Mouse (Mus musculus) bone marrow, adult 2 months (tissue): ENCODE measurements at regions not wholly inside any gene's neighbourhood (a gene's known extent, or its start where the extent isn't known, plus 50 kb on each side); places are given as distances from the start of the nearest gene placed in this dataset.

Source experiments
- CTCF ChIP-seq: fragments of 200-500 bp; IDR thresholded peaks from 2 replicates; pipeline ENCODE4 v1.5.1; 2011; ENCODE audit warnings: low read length, control low read depth; ENCODE audit not compliant: control insufficient read depth, insufficient read depth
- POLR2A ChIP-seq: fragments of 200-500 bp; IDR thresholded peaks from 2 replicates; pipeline ENCODE4 v1.6.1; 2011; ENCODE audit warnings: low read depth, mild to moderate bottlenecking, control low read depth, low read length, borderline replicate concordance; ENCODE audit not compliant: control insufficient read depth

GRCm38 (mm10) chr10:96351320-96351719, 214.9 kb downstream of the Gm5426 start:
- no peak for TF ChIP-seq CTCF
- no peak for TF ChIP-seq POLR2A
